9 mouse cellular contexts compared by ENCODE assay signal in genomic region chr15:78514393-78515146, GRCm38 (mm10). TPM values are rescaled to one million over a fixed set of nuclear protein-coding genes. Genes with fewer than 3 reads are reported as not detected.
DNase-seq lines count a peak whose midpoint lies in the region; ATAC-seq and TF ChIP-seq lines count a peak whose summit lies in the region.
"Had no signal": no experiment of that assay in that cellular context is flagged by ENCODE, and none has a peak within 500 bp of the region (broad histone marks: within the 10 kb centered on the region; RNA-seq: fewer than 3 reads in every experiment).

No protein-coding gene starts in this region.

- TF ChIP-seq CTCF in kidney, postnatal 0 days (IDR thresholded peaks at IDR 0.05; ENCODE audit: low read depth), result peak; percentile 97
- TF ChIP-seq CTCF in liver, adult 2 months (IDR thresholded peaks at IDR 0.05; ENCODE audit: low read depth, low read length), result peak; percentile 78
- TF ChIP-seq CTCF in thymus, adult 2 months (IDR thresholded peaks at IDR 0.05; ENCODE audit: borderline replicate concordance, control insufficient read depth, extremely low read depth, insufficient read depth, low read length, poor library complexity), result peak; percentile 64; the same call in 1 of the 2 replicates

- H3K9me3 ChIP-seq in embryonic facial prominence, embryonic 11.5 days (replicated peaks; ENCODE audit: control insufficient read depth, low read length), result no peaks in the 10 kb centered on the region
- no peaks in the 10 kb centered on the region for H3K9me3 ChIP-seq in kidney, postnatal 0 days (replicated peaks; ENCODE audit: low read length)
- H3K9me3 ChIP-seq: heart, embryonic 15.5 days had no signal

- no peak for TF ChIP-seq POLR2A in liver, adult 2 months (IDR thresholded peaks at IDR 0.05; ENCODE audit: extremely low read depth, insufficient read depth, low read length)
- TF ChIP-seq POLR2A in thymus, adult 2 months (IDR thresholded peaks at IDR 0.05; ENCODE audit: control insufficient read depth, extremely low read depth, insufficient read depth, low read length, poor library complexity), result no peak

- peak; percentile 57; the same call in 1 of the 2 replicates for ATAC-seq in embryonic facial prominence, embryonic 11.5 days (replicated peaks; ENCODE audit: insufficient number of reproducible peaks, low FRiP score, low TSS enrichment, low read depth)
- 0 out of 2 replicates have a peak, but pooled peaks have one; percentile 15 for ATAC-seq in kidney, postnatal 0 days (replicated peaks; ENCODE audit: low FRiP score, low read depth)
- ATAC-seq in neutrophil, adult 5-6 weeks (ENCODE audit: extremely low read depth, insufficient number of reproducible peaks, low FRiP score, poor library complexity, severe bottlenecking), result peak; percentile 55

- no peak overlapping the region for H3K4me2 ChIP-seq in embryonic facial prominence, embryonic 11.5 days (ENCODE audit: low read depth, low read length)
- H3K4me2 ChIP-seq in kidney, postnatal 0 days (ENCODE audit: low read length), result no peak overlapping the region
- H3K4me2 ChIP-seq: heart, embryonic 15.5 days had no signal

- no peaks in the 10 kb centered on the region for H3K27me3 ChIP-seq in embryonic facial prominence, embryonic 11.5 days (ENCODE audit: control insufficient read depth, insufficient read depth, low read length)
- H3K27me3 ChIP-seq in kidney, postnatal 0 days (ENCODE audit: insufficient read depth, low read length), result no peaks in the 10 kb centered on the region
- H3K27me3 ChIP-seq in liver, adult 2 months (ENCODE audit: control insufficient read depth, insufficient read depth, low read length), result no peaks in the 10 kb centered on the region
- H3K27me3 ChIP-seq in thymus, adult 2 months (ENCODE audit: control insufficient read depth, insufficient read depth, low read length), result no peaks in the 10 kb centered on the region
- H3K27me3 ChIP-seq: heart, embryonic 15.5 days had no signal

- no peaks in the 10 kb centered on the region for H3K36me3 ChIP-seq in embryonic facial prominence, embryonic 11.5 days (replicated peaks; ENCODE audit: control insufficient read depth, insufficient read depth, low read depth, low read length)
- no peaks in the 10 kb centered on the region for H3K36me3 ChIP-seq in kidney, postnatal 0 days (ENCODE audit: insufficient read depth, low read length)
- no peaks in the 10 kb centered on the region for H3K36me3 ChIP-seq in liver, adult 2 months (ENCODE audit: control insufficient read depth, insufficient read depth, low read length)
- H3K36me3 ChIP-seq in thymus, adult 2 months (ENCODE audit: control insufficient read depth, insufficient read depth, low read length), result no peaks in the 10 kb centered on the region
- H3K36me3 ChIP-seq: heart, embryonic 15.5 days had no signal

- DNase-seq in CD4-positive helper T cell, adult 2 months (ENCODE audit: low read depth, low spot score), result peak; percentile 76
- DNase-seq in adrenal gland, postnatal 14 days, result peak; percentile 87
- peak; percentile 88 for DNase-seq in embryonic facial prominence, embryonic 11.5 days (ENCODE audit: low spot score)
- peak; percentile 96 for DNase-seq in heart, adult 11 months
- peak; percentile 88 for DNase-seq in kidney, postnatal 0 days (ENCODE audit: low spot score)
- DNase-seq in liver, adult 2 months (ENCODE audit: extremely low read depth, low read depth, low spot score), result peak; percentile 65
- peak; percentile 75 for DNase-seq in thymus, adult 2 months

- 22% methylated on average over 7 of the region's 7 CpGs for whole genome bisulfite sequencing in embryonic facial prominence, embryonic 11.5 days
- 24% methylated on average over 7 of the region's 7 CpGs for WGBS in kidney, postnatal 0 days
- WGBS in liver, adult 2 months, result 18% methylated on average over 7 of the region's 7 CpGs
- 37% methylated on average over 7 of the region's 7 CpGs for WGBS in thymus, adult 2 months

- no peak overlapping the region for H3K9ac ChIP-seq in embryonic facial prominence, embryonic 11.5 days (replicated peaks; ENCODE audit: low read length)
- H3K9ac ChIP-seq in kidney, postnatal 0 days (ENCODE audit: low read depth, low read length), result no peak overlapping the region
- no peak overlapping the region for H3K9ac ChIP-seq in liver, adult 2 months (ENCODE audit: low read depth, low read length)
- H3K9ac ChIP-seq: heart, embryonic 15.5 days had no signal

- H3K27ac ChIP-seq in embryonic facial prominence, embryonic 11.5 days (replicated peaks; ENCODE audit: low read depth, low read length), result no peak overlapping the region
- H3K27ac ChIP-seq in kidney, postnatal 0 days, result no peak overlapping the region
- no peak overlapping the region for H3K27ac ChIP-seq in liver, adult 2 months (replicated peaks; ENCODE audit: insufficient read depth, low read depth, low read length)
- H3K27ac ChIP-seq in thymus, adult 2 months (ENCODE audit: control insufficient read depth, insufficient read depth, low read length), result no peak overlapping the region
- H3K27ac ChIP-seq: heart, embryonic 15.5 days had no signal

- no peaks in the 10 kb centered on the region; the same call in 1 of the 2 replicates for H3K4me1 ChIP-seq in embryonic facial prominence, embryonic 11.5 days (ENCODE audit: control insufficient read depth, insufficient read depth, low read length)
- no peaks in the 10 kb centered on the region; the same call in 1 of the 2 replicates for H3K4me1 ChIP-seq in kidney, postnatal 0 days (replicated peaks; ENCODE audit: insufficient read depth, low read length)
- peaks cover 6% of the 10 kb centered on the region for H3K4me1 ChIP-seq in liver, adult 2 months (ENCODE audit: control insufficient read depth, insufficient read depth, low read length)
- H3K4me1 ChIP-seq in thymus, adult 2 months (replicated peaks; ENCODE audit: control insufficient read depth, insufficient read depth, low read length), result peaks cover 43% of the 10 kb centered on the region

- H3K4me3 ChIP-seq in embryonic facial prominence, embryonic 11.5 days (ENCODE audit: low read depth, low read length), result no peak overlapping the region
- H3K4me3 ChIP-seq in kidney, postnatal 0 days (replicated peaks; ENCODE audit: low read depth, low read length), result no peak overlapping the region
- H3K4me3 ChIP-seq in liver, adult 2 months (ENCODE audit: insufficient read depth, low read depth, low read length), result no peak overlapping the region
- H3K4me3 ChIP-seq in thymus, adult 2 months (ENCODE audit: control insufficient read depth, insufficient read depth, low read length), result no peak overlapping the region
- H3K4me3 ChIP-seq: heart, embryonic 15.5 days had no signal

- H3K79me2 ChIP-seq in liver, adult 2 months (ENCODE audit: control insufficient read depth, insufficient read depth, low read length), result no peaks in the 10 kb centered on the region

RNA-seq across cellular contexts. Expression of gene C1qtnf6, which starts 16.6 kb away (rescaled TPM):
- total RNA-seq in adrenal gland, postnatal 14 days (2021), result 53.4 and 69.2 TPM in 2 replicates
- polyA plus RNA-seq in embryonic facial prominence, embryonic 11.5 days (2014; fragmentation: Nextera tagmentation; extraction: Ambion mirVana), result 15.2 and 18.8 TPM in 2 replicates
- 28.2 and 28.4 TPM in 2 replicates for polyA plus RNA-seq in kidney, postnatal 0 days (2015; fragmentation: Nextera tagmentation; extraction: Ambion mirVana)
- 0.28 and 0.54 TPM in 2 replicates for total RNA-seq in liver, adult 2 months (2014; rRNA removed)
- 2.2 and 2.5 TPM in 2 replicates for polyA plus RNA-seq in liver, adult 2 months (2012; rRNA removed)
- total RNA-seq in neutrophil, adult 5-6 weeks (2017), result 0.23 TPM in 1 of 2 replicates, not detected in the other
- polyA plus RNA-seq in thymus, adult 2 months (2012; rRNA removed), result 12.5 and 13.5 TPM in 2 replicates

RNA-seq across cellular contexts. Expression of gene Il2rb, which starts 19.5 kb away (rescaled TPM):
- total RNA-seq in adrenal gland, postnatal 14 days (2021), result 0.41 and 4.2 TPM in 2 replicates
- polyA plus RNA-seq in embryonic facial prominence, embryonic 11.5 days (2014; fragmentation: Nextera tagmentation; extraction: Ambion mirVana), result 0.17 TPM in 1 of 2 replicates, not detected in the other
- 0.55 and 1.1 TPM in 2 replicates for polyA plus RNA-seq in kidney, postnatal 0 days (2015; fragmentation: Nextera tagmentation; extraction: Ambion mirVana)
- 0.83 and 1.1 TPM in 2 replicates for total RNA-seq in liver, adult 2 months (2014; rRNA removed)
- polyA plus RNA-seq in liver, adult 2 months (2012; rRNA removed), result 2.4 and 4.0 TPM in 2 replicates
- 5.7 and 5.9 TPM in 2 replicates for total RNA-seq in neutrophil, adult 5-6 weeks (2017)
- polyA plus RNA-seq in thymus, adult 2 months (2012; rRNA removed), result 49.7 and 53.7 TPM in 2 replicates

RNA-seq across cellular contexts. Expression of gene Sstr3, which starts 29.9 kb away (rescaled TPM):
- total RNA-seq in adrenal gland, postnatal 14 days (2021), result 0.56 and 0.98 TPM in 2 replicates
- polyA plus RNA-seq in embryonic facial prominence, embryonic 11.5 days (2014; fragmentation: Nextera tagmentation; extraction: Ambion mirVana), result not detected in 2 replicates
- 0.17 and 0.28 TPM in 2 replicates for polyA plus RNA-seq in kidney, postnatal 0 days (2015; fragmentation: Nextera tagmentation; extraction: Ambion mirVana)
- under 0.01 TPM in 1 of 2 replicates, not detected in the other for total RNA-seq in liver, adult 2 months (2014; rRNA removed)
- polyA plus RNA-seq in liver, adult 2 months (2012; rRNA removed), result not detected in 2 replicates
- not detected in 2 replicates for total RNA-seq in neutrophil, adult 5-6 weeks (2017)
- polyA plus RNA-seq in thymus, adult 2 months (2012; rRNA removed), result 1.6 and 2.2 TPM in 2 replicates

RNA-seq across cellular contexts. Expression of gene Tmprss6, which starts 46.1 kb away (rescaled TPM):
- total RNA-seq in adrenal gland, postnatal 14 days (2021), result 2.9 and 37.6 TPM in 2 replicates
- 0.21 and 0.49 TPM in 2 replicates for polyA plus RNA-seq in embryonic facial prominence, embryonic 11.5 days (2014; fragmentation: Nextera tagmentation; extraction: Ambion mirVana)
- polyA plus RNA-seq in kidney, postnatal 0 days (2015; fragmentation: Nextera tagmentation; extraction: Ambion mirVana), result 0.10 and 0.24 TPM in 2 replicates
- 188 and 242 TPM in 2 replicates for total RNA-seq in liver, adult 2 months (2014; rRNA removed)
- 514 and 542 TPM in 2 replicates for polyA plus RNA-seq in liver, adult 2 months (2012; rRNA removed)
- not detected in 2 replicates for total RNA-seq in neutrophil, adult 5-6 weeks (2017)
- polyA plus RNA-seq in thymus, adult 2 months (2012; rRNA removed), result 0.39 and 1.5 TPM in 2 replicates

RNA-seq across cellular contexts. Expression of gene Rac2, which starts 58.0 kb away (rescaled TPM):
- total RNA-seq in adrenal gland, postnatal 14 days (2021), result 9.0 and 44.5 TPM in 2 replicates
- polyA plus RNA-seq in embryonic facial prominence, embryonic 11.5 days (2014; fragmentation: Nextera tagmentation; extraction: Ambion mirVana), result 4.5 and 9.2 TPM in 2 replicates
- 7.0 and 8.8 TPM in 2 replicates for polyA plus RNA-seq in kidney, postnatal 0 days (2015; fragmentation: Nextera tagmentation; extraction: Ambion mirVana)
- 2.8 and 4.5 TPM in 2 replicates for total RNA-seq in liver, adult 2 months (2014; rRNA removed)
- 30.8 and 35.9 TPM in 2 replicates for polyA plus RNA-seq in liver, adult 2 months (2012; rRNA removed)
- total RNA-seq in neutrophil, adult 5-6 weeks (2017), result 420 and 447 TPM in 2 replicates
- 1,833 and 1,914 TPM in 2 replicates for polyA plus RNA-seq in thymus, adult 2 months (2012; rRNA removed)

Comparison
In these comparisons a context has a peak if more than half of its experiments do, and no peak if none do; other contexts are left out.
1. RNA of gene Il2rb, which starts 19.5 kb away (polyA plus RNA-seq): 49.7 to 53.7 TPM in thymus, adult 2 months; 2.4 to 4.0 TPM in liver, adult 2 months, 0.55 to 1.1 TPM in kidney, postnatal 0 days and 0.17 TPM in embryonic facial prominence, embryonic 11.5 days; every median in the first group is over 10 times any median in the second.
2. Peak in every context shown above with its lines, with median percentiles within 50 percentile points of each other: DNase-seq, ATAC-seq and CTCF ChIP-seq.